Mouse (Mus musculus): ENCODE measurements around the gene B4galt5.

B4galt5 gene

DNA sequence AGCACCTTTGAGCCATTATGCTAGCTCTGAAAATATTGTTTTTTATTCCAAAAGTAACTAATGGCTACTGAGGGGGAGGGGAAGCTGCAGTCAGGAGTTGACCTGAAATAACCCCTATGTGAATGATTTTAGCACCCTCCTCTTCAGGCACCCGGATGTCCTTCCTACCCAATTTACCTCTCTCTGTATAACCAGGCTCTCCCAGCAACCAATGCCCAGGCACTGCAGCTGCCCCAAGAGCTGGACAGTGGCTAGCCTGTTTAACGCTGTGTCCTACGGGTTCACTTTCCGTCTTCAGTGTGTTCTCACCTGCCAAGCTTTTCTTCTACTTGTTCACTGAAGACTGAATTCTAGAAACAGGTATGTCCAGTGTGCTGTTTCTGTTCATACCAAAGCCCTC lies 14.7 kb downstream of the B4galt5 start:
- TF ChIP-seq CTCF (conservative IDR thresholded peaks at IDR 0.05; ENCODE audit: low read length) (no peak), NANOG (IDR thresholded peaks at IDR 0.05; ENCODE audit: borderline replicate concordance, low read length) (no peak), POU5F1 (IDR thresholded peaks at IDR 0.05; ENCODE audit: borderline replicate concordance, low read length) (no peak)
- H3K4me3 ChIP-seq (replicated peaks; ENCODE audit: low read length) = no peak overlapping the region
- peaks cover 81% of the 10 kb centered on the region for H3K4me1 ChIP-seq (replicated peaks; ENCODE audit: low read depth, low read length)
- H3K9me3 ChIP-seq (ENCODE audit: low read length) = no peaks in the 10 kb centered on the region
- H3K36me3 ChIP-seq (ENCODE audit: insufficient read depth, low read length) = peaks cover 22% of the 10 kb centered on the region
- no peaks in the 10 kb centered on the region for H3K27me3 ChIP-seq (ENCODE audit: insufficient read depth, low read length)

- TF ChIP-seq CTCF (conservative IDR thresholded peaks at IDR 0.05; ENCODE audit: low read length) = no peak
- TF ChIP-seq NANOG (IDR thresholded peaks at IDR 0.05; ENCODE audit: borderline replicate concordance, low read length) = no peak
- no peak for TF ChIP-seq POU5F1 (IDR thresholded peaks at IDR 0.05; ENCODE audit: borderline replicate concordance, low read length)
- H3K36me3 ChIP-seq (ENCODE audit: insufficient read depth, low read length) = peaks cover 22% of the 10 kb centered on the region
- no peak overlapping the region for H3K4me3 ChIP-seq (replicated peaks; ENCODE audit: low read length)
- H3K9me3 ChIP-seq (ENCODE audit: low read length) = no peaks in the 10 kb centered on the region
- peaks cover 81% of the 10 kb centered on the region for H3K4me1 ChIP-seq (replicated peaks; ENCODE audit: low read depth, low read length)
- no peaks in the 10 kb centered on the region for H3K27me3 ChIP-seq (ENCODE audit: insufficient read depth, low read length)
Observed at GRCm38 (mm10) chr2:167333450-167333849, 15.5 kb downstream of the B4galt5 start.

DNA sequence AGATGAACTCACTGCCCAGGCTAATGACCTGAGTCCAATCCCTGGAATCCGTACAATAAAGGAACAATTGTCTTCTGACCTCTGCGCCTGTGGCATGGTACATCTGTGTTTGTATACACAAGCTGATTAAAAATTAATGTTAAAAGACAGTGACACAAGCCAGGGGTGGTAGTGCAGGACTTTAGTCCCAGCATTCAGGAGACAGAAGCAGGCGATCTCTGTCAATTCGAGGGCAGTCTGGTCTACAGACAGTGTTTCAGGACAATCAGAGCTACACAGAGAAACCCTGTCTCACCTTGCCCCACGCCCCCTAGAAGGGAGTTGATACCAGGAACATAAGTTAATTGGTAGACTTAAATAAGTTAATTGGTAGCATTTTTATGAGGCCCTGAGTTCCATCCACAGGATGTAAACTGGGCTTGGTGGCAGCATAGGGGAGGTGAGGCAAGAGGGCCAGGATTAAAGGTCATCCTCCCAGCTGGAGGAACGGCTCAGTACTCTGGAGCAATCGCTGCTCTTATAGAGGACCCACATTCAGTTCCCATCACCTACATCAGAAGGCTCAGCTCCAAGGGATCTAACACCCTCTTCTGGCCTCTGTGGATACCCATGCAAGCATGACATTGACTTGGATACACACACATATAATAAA lies 16.5 kb downstream of the B4galt5 start:
- Histone ChIP-seq H3K27me3 (ENCODE audit: insufficient read depth, low read length) (no peaks in the 10 kb centered on the region), H3K4me3 (replicated peaks; ENCODE audit: low read length) (no peak overlapping the region), H3K36me3 (ENCODE audit: insufficient read depth, low read length) (peaks cover 17% of the 10 kb centered on the region), H3K4me1 (replicated peaks; ENCODE audit: low read depth, low read length) (peaks cover 84% of the 10 kb centered on the region), H3K9me3 (ENCODE audit: low read length) (no peaks in the 10 kb centered on the region)
- TF ChIP-seq NANOG (IDR thresholded peaks at IDR 0.05; ENCODE audit: borderline replicate concordance, low read length) = no peak
- TF ChIP-seq POU5F1 (IDR thresholded peaks at IDR 0.05; ENCODE audit: borderline replicate concordance, low read length) = no peak
- TF ChIP-seq CTCF (conservative IDR thresholded peaks at IDR 0.05; ENCODE audit: low read length) = no peak

GRCm38 (mm10) chr2:167331432-167331921 lies 17.5 kb downstream of the B4galt5 start:
- H3K4me3 ChIP-seq (replicated peaks; ENCODE audit: low read length) = no peak overlapping the region
- H3K27me3 ChIP-seq (ENCODE audit: insufficient read depth, low read length) = no peaks in the 10 kb centered on the region
- no peaks in the 10 kb centered on the region for H3K9me3 ChIP-seq (ENCODE audit: low read length)
- TF ChIP-seq NANOG (IDR thresholded peaks at IDR 0.05; ENCODE audit: borderline replicate concordance, low read length) = no peak
- peaks cover 17% of the 10 kb centered on the region for H3K36me3 ChIP-seq (ENCODE audit: insufficient read depth, low read length)
- peaks cover 84% of the 10 kb centered on the region for H3K4me1 ChIP-seq (replicated peaks; ENCODE audit: low read depth, low read length)

GRCm38 (mm10) chr2:167330581-167330980 lies 18.4 kb downstream of the B4galt5 start:
- Histone ChIP-seq H3K9me3 (ENCODE audit: low read length) (no peaks in the 10 kb centered on the region), H3K36me3 (ENCODE audit: insufficient read depth, low read length) (peaks cover 17% of the 10 kb centered on the region), H3K4me3 (replicated peaks; ENCODE audit: low read length) (no peak overlapping the region), H3K27me3 (ENCODE audit: insufficient read depth, low read length) (no peaks in the 10 kb centered on the region), H3K4me1 (replicated peaks; ENCODE audit: low read depth, low read length) (peaks cover 84% of the 10 kb centered on the region)
- TF ChIP-seq NANOG (IDR thresholded peaks at IDR 0.05; ENCODE audit: borderline replicate concordance, low read length) (no peak), CTCF (conservative IDR thresholded peaks at IDR 0.05; ENCODE audit: low read length) (no peak), POU5F1 (IDR thresholded peaks at IDR 0.05; ENCODE audit: borderline replicate concordance, low read length) (no peak)

DNA sequence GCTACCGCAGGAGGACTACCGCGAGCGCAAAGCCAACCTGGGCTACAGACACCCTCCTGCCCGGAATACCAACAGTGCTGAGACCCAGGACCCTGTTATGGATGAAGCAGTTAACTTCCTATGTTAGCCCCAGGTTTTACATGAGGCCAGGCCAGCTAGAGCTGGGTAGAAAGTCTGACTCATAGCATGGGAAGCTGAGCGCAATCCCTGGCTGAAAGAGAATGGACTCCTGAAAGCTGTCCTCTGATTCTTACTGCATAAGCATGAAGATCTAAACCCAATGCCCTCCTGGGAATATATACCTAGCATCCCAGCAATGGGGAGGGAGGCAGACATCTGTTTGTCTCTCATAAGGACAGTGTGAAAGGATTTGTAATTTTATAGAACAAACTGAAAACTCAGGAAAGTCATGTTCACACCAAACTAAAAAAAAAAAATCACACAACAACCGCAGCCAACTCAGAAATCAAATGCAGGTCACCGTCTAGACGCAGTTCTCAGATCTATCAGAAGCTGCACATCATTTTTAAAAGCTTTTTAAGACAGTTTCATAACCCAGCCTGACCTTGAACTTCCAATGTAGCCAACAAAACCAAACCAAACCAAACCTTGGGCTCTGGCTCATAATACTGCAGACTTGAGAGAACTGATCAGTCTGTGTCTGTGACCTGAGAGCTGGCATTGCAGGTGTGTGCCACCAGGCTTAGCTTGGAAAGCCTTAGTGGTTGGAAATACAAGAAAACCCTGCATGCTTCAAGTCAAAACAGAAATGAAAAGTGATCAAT lies 19.3 kb downstream of the B4galt5 start:
- Histone ChIP-seq H3K9me3 (ENCODE audit: low read length) (no peaks in the 10 kb centered on the region), H3K4me1 (replicated peaks; ENCODE audit: low read depth, low read length) (peaks cover 86% of the 10 kb centered on the region), H3K4me3 (replicated peaks; ENCODE audit: low read length) (no peak overlapping the region), H3K36me3 (ENCODE audit: insufficient read depth, low read length) (peaks cover 17% of the 10 kb centered on the region), H3K27me3 (ENCODE audit: insufficient read depth, low read length) (no peaks in the 10 kb centered on the region)
- TF ChIP-seq NANOG (IDR thresholded peaks at IDR 0.05; ENCODE audit: borderline replicate concordance, low read length) = no peak
- TF ChIP-seq CTCF (conservative IDR thresholded peaks at IDR 0.05; ENCODE audit: low read length) = no peak
- TF ChIP-seq POU5F1 (IDR thresholded peaks at IDR 0.05; ENCODE audit: borderline replicate concordance, low read length) = no peak

GRCm38 (mm10) chr2:167328340-167328739 lies 20.6 kb downstream of the B4galt5 start:
- no peaks in the 10 kb centered on the region for H3K27me3 ChIP-seq (ENCODE audit: insufficient read depth, low read length)
- peaks cover 8% of the 10 kb centered on the region; the same call in 1 of the 2 replicates for H3K36me3 ChIP-seq (ENCODE audit: insufficient read depth, low read length)
- no peak for TF ChIP-seq NANOG (IDR thresholded peaks at IDR 0.05; ENCODE audit: borderline replicate concordance, low read length)
- no peak for TF ChIP-seq POU5F1 (IDR thresholded peaks at IDR 0.05; ENCODE audit: borderline replicate concordance, low read length)
- H3K4me1 ChIP-seq (replicated peaks; ENCODE audit: low read depth, low read length) = peaks cover 88% of the 10 kb centered on the region
- H3K4me3 ChIP-seq (replicated peaks; ENCODE audit: low read length) = no peak overlapping the region
- no peaks in the 10 kb centered on the region for H3K9me3 ChIP-seq (ENCODE audit: low read length)

- Histone ChIP-seq H3K9me3 (ENCODE audit: low read length) (no peaks in the 10 kb centered on the region), H3K4me3 (replicated peaks; ENCODE audit: low read length) (no peak overlapping the region), H3K4me1 (replicated peaks; ENCODE audit: low read depth, low read length) (peaks cover 77% of the 10 kb centered on the region), H3K27me3 (ENCODE audit: insufficient read depth, low read length) (no peaks in the 10 kb centered on the region), H3K36me3 (ENCODE audit: insufficient read depth, low read length) (peaks cover 10% of the 10 kb centered on the region; the same call in 1 of the 2 replicates)
- TF ChIP-seq POU5F1 (IDR thresholded peaks at IDR 0.05; ENCODE audit: borderline replicate concordance, low read length) (no peak), NANOG (IDR thresholded peaks at IDR 0.05; ENCODE audit: borderline replicate concordance, low read length) (peak; percentile 93)
Observed at GRCm38 (mm10) chr2:167326582-167326981, 22.4 kb downstream of the B4galt5 start.

Data from E14TG2a.4 (cell line).